ENCODE assay signal across 12 mouse cellular contexts in the genomic region with DNA sequence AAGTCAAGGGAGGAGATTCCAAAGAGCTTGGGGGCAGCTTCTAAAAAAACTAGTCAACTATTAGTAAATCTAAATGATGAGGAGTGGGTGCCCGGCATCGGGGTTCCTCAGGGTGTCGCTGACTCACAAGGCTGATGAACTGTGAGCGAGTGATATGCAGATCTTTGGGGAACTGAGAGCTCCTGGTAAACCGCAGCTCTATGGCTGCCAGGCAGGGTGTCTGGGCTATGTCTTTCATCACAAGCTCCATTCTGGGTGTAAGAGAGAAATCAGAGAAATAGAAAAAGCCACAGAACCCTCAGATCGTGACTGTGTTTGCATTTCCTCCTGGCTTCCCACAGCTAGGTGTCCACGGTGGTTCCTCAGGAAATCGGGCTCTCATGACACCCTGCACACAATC. TPM values are rescaled to one million over a fixed set of nuclear protein-coding genes. Genes with fewer than 3 reads are reported as not detected.
DNase-seq lines count a peak whose midpoint lies in the region; ATAC-seq and TF ChIP-seq lines count a peak whose summit lies in the region.
"Had no signal": no experiment of that assay in that cellular context is flagged by ENCODE, and none has a peak within 500 bp of the region (broad histone marks: within the 10 kb centered on the region; RNA-seq: fewer than 3 reads in every experiment).

No protein-coding gene starts in this region.

- peak in 2 of 3 experiments; percentile 48 to 51; a peak in 4 of 6 replicates for TF ChIP-seq CTCF in MEL (IDR thresholded peaks at IDR 0.05 in 2 of 3, conservative IDR thresholded peaks at IDR 0.05 in 1 of 3; ENCODE audit: control insufficient read depth in 1 of 3, insufficient read depth in 1 of 3, low read depth in 2 of 3, low read length in 3 of 3, poor library complexity in 1 of 3, severe bottlenecking in 1 of 3)
- TF ChIP-seq CTCF in heart, postnatal 0 days (IDR thresholded peaks at IDR 0.05; ENCODE audit: low read depth), result peak; percentile 5; the same call in 1 of the 2 replicates

- peaks cover 3 to 9% of the 10 kb centered on the region in 2 experiments; a peak in 3 of 4 replicates for H3K27me3 ChIP-seq in MEL (ENCODE audit: control insufficient read depth in 1 of 2, insufficient read depth in 2 of 2, low read length in 2 of 2)
- no peaks in the 10 kb centered on the region for H3K27me3 ChIP-seq in heart, postnatal 0 days (ENCODE audit: control insufficient read depth, insufficient read depth, low read length)
- H3K27me3 ChIP-seq in forebrain, embryonic 10.5 days (ENCODE audit: poor library complexity, severe bottlenecking), result peaks cover 51% of the 10 kb centered on the region

- TF ChIP-seq POLR2A in MEL (IDR thresholded peaks at IDR 0.05; ENCODE audit: control insufficient read depth in 1 of 2, insufficient read depth in 1 of 2, low read depth in 1 of 2, low read length in 2 of 2, poor library complexity in 1 of 2), result no peak

- H3K27ac ChIP-seq in MEL (ENCODE audit: control insufficient read depth, low read depth, low read length), result no peak overlapping the region
- no peak overlapping the region for H3K27ac ChIP-seq in heart, postnatal 0 days (ENCODE audit: low read depth)
- H3K27ac ChIP-seq in forebrain, embryonic 10.5 days, result no peak overlapping the region

- no peaks in the 10 kb centered on the region for H3K9me3 ChIP-seq in MEL (replicated peaks; ENCODE audit: insufficient read depth, low read length)
- H3K9me3 ChIP-seq in heart, postnatal 0 days (replicated peaks; ENCODE audit: control insufficient read depth, low read length), result no peaks in the 10 kb centered on the region
- H3K9me3 ChIP-seq in forebrain, embryonic 10.5 days, result no peaks in the 10 kb centered on the region

- DNase-seq in 416B (ENCODE audit: low read depth), result peak; percentile 85
- peak; percentile 86 for DNase-seq in MEL (ENCODE audit: low read depth, low spot score)
- no peak for DNase-seq in heart, postnatal 0 days (ENCODE audit: low spot score)
- DNase-seq in naive thymus-derived CD4-positive, alpha-beta T cell, adult 2 months (ENCODE audit: low read depth), result peak; percentile 64
- no peak for DNase-seq in forebrain, embryonic 10.5 days (ENCODE audit: extremely low spot score, low spot score)
- DNase-seq in kidney, postnatal 36 days, result no peak
- DNase-seq in gastrocnemius, postnatal 10 days, result no peak
- DNase-seq in urinary bladder, postnatal 14 days (ENCODE audit: low spot score), result no peak

- no peak overlapping the region for H3K4me2 ChIP-seq in heart, postnatal 0 days (ENCODE audit: low read depth, low read length)

- peaks cover 0 to 8% of the 10 kb centered on the region in 2 experiments; a peak in 2 of 4 replicates for H3K36me3 ChIP-seq in MEL (ENCODE audit: control insufficient read depth in 1 of 2, insufficient read depth in 2 of 2, low read length in 2 of 2)
- no peaks in the 10 kb centered on the region for H3K36me3 ChIP-seq in heart, postnatal 0 days (replicated peaks; ENCODE audit: control insufficient read depth, insufficient read depth, low read length)
- no peaks in the 10 kb centered on the region for H3K36me3 ChIP-seq in forebrain, embryonic 10.5 days (replicated peaks)

- H3K4me1 ChIP-seq in MEL (ENCODE audit: control insufficient read depth in 1 of 2, insufficient read depth in 2 of 2, low read length in 2 of 2), result peaks cover 0 to 30% of the 10 kb centered on the region in 2 experiments; a peak in 2 of 4 replicates
- peaks cover 7% of the 10 kb centered on the region for H3K4me1 ChIP-seq in heart, postnatal 0 days (ENCODE audit: control insufficient read depth, insufficient read depth)
- H3K4me1 ChIP-seq in forebrain, embryonic 10.5 days, result peaks cover 18% of the 10 kb centered on the region

- peak; percentile 58 for TF ChIP-seq RAD21 in MEL (IDR thresholded peaks at IDR 0.05; ENCODE audit: low read depth, low read length)

- ATAC-seq in heart, postnatal 0 days (ENCODE audit: insufficient read depth, low read depth), result no peak
- ATAC-seq: intestine, postnatal 0 days had no signal

- no peak overlapping the region for H3K4me3 ChIP-seq in MEL (ENCODE audit: control insufficient read depth in 1 of 2, insufficient read depth in 1 of 2, low read depth in 2 of 2, low read length in 2 of 2)
- no peak overlapping the region for H3K4me3 ChIP-seq in heart, postnatal 0 days (ENCODE audit: low read depth, low read length)
- no peak overlapping the region for H3K4me3 ChIP-seq in forebrain, embryonic 10.5 days
- H3K4me3 ChIP-seq: erythroblast, embryonic 14.5 days had no signal

- 16% methylated on average over 8 of the region's 8 CpGs for WGBS in heart, postnatal 0 days
- 77% methylated on average over 8 of the region's 8 CpGs for WGBS in forebrain, embryonic 10.5 days

- peak; percentile 89 to 92 for TF ChIP-seq EP300 in MEL (IDR thresholded peaks at IDR 0.05; ENCODE audit: low read depth in 1 of 2, low read length in 2 of 2)
- no peak for TF ChIP-seq EP300 in heart, postnatal 0 days (IDR thresholded peaks at IDR 0.05; ENCODE audit: low read depth)

- no peaks in the 10 kb centered on the region for H3K79me2 ChIP-seq in MEL (ENCODE audit: control insufficient read depth, insufficient read depth, low read length, poor library complexity)

- no peak overlapping the region for H3K9ac ChIP-seq in MEL (ENCODE audit: control insufficient read depth, low read depth, low read length, poor library complexity, severe bottlenecking)
- no peak overlapping the region for H3K9ac ChIP-seq in heart, postnatal 0 days (replicated peaks; ENCODE audit: low read depth, low read length)

TF ChIP-seq in MEL, 35 proteins besides CTCF, POLR2A, EP300 and RAD21:
- TF ChIP-seq JUND (IDR thresholded peaks at IDR 0.05; ENCODE audit: low read depth, low read length) (no peak), GABPA (IDR thresholded peaks at IDR 0.05; ENCODE audit: low read depth, low read length) (no peak), CHD2 (IDR thresholded peaks at IDR 0.05; ENCODE audit: low read length) (no peak), MEF2A (IDR thresholded peaks at IDR 0.05; ENCODE audit: extremely low read depth, insufficient replicate concordance, low read depth, low read length, poor library complexity, severe bottlenecking) (no peak), GATA1 (IDR thresholded peaks at IDR 0.05; ENCODE audit: low read depth, low read length) (peak; percentile 88), RCOR1 (IDR thresholded peaks at IDR 0.05; ENCODE audit: low read depth, low read length) (peak; percentile 90), TCF12 (IDR thresholded peaks at IDR 0.05; ENCODE audit: low read depth, low read length) (peak; percentile 87), MYC (IDR thresholded peaks at IDR 0.05; ENCODE audit: low read depth, low read length) (no peak), E2F4 (IDR thresholded peaks at IDR 0.05; ENCODE audit: borderline replicate concordance, low read depth, low read length) (no peak), TAL1 (IDR thresholded peaks at IDR 0.05; ENCODE audit: low read length) (peak; percentile 74), NELFE (IDR thresholded peaks at IDR 0.05; ENCODE audit: low read depth, low read length) (no peak), SMC3 (IDR thresholded peaks at IDR 0.05; ENCODE audit: low read depth, low read length) (peak; percentile 50), ZC3H11A (IDR thresholded peaks at IDR 0.05; ENCODE audit: low read depth, low read length) (peak; percentile 4; the same call in 1 of the 2 replicates), MAX (IDR thresholded peaks at IDR 0.05; ENCODE audit: low read length) (no peak), SIN3A (IDR thresholded peaks at IDR 0.05; ENCODE audit: low read length) (no peak), BHLHE40 (IDR thresholded peaks at IDR 0.05; ENCODE audit: borderline replicate concordance, low read depth, low read length) (peak; percentile 78; the same call in 1 of the 2 replicates)

RNA-seq across cellular contexts. Expression of a gene that starts 20.8 kb away (rescaled TPM):
- total RNA-seq in MEL (2012; rRNA removed), result not detected in 2 replicates
- polyA plus RNA-seq in MEL (2012; ENCODE audit: insufficient read depth in 1 of 2, insufficient read length in 2 of 2, low read depth in 1 of 2, low replicate concordance in 2 of 2, missing spikeins in 1 of 2), result under 1 TPM in 1 of 2 experiments, not detected in 1; 0.68 TPM
- 0.65 TPM in 1 of 2 replicates, not detected in the other for total RNA-seq in heart, postnatal 0 days (2014; rRNA removed; ENCODE audit: low replicate concordance)
- 0.08 and 0.10 TPM in 2 replicates for polyA plus RNA-seq in heart, postnatal 0 days (2015; fragmentation: Nextera tagmentation; extraction: Ambion mirVana)
- polyA plus RNA-seq in forebrain, embryonic 10.5 days (2016; fragmentation: Nextera tagmentation; extraction: Ambion mirVana), result 0.06 TPM in 1 of 2 replicates, not detected in the other
- total RNA-seq in gastrocnemius, postnatal 10 days (2021), result not detected
- total RNA-seq: gastrocnemius, postnatal 4 days; midbrain, postnatal 0 days had no signal
- polyA plus RNA-seq: erythroblast, embryonic 14.5 days had no signal

Comparison
In these comparisons a context has a peak if more than half of its experiments do, and no peak if none do; other contexts are left out.
1. DNase-seq: peak in 416B (single experiment), MEL (single experiment) and naive thymus-derived CD4-positive, alpha-beta T cell, adult 2 months (single experiment); none in heart, postnatal 0 days (single experiment), forebrain, embryonic 10.5 days (single experiment), kidney, postnatal 36 days (0 of 2), gastrocnemius, postnatal 10 days (single experiment) and urinary bladder, postnatal 14 days (single experiment).